Mouse (Mus musculus) layer of hippocampus, postnatal 25 days (tissue): Measurements from ENCODE around the gene Zgrf1. TPM values are rescaled to one million over a fixed set of nuclear protein-coding genes. Genes with fewer than 3 reads are reported as not detected.

Experiments used
- DNase-seq, 2 experiments: peaks; one replicate each; pipeline ENCODE4 v3.0.0; 2022; ENCODE audit warnings: mixed read lengths in 2 of 2, low spot score in 1 of 2; ENCODE audit errors: extremely low spot score in 1 of 2
- total RNA-seq, 2 experiments: library from RNA; stranded (reverse); gene quantifications; 2 replicates each; pipeline ENCODE4 v1.2.3; 2021

Zgrf1 gene
- total RNA-seq = 1 to 10 TPM; 2.3 to 2.5 TPM

DNA sequence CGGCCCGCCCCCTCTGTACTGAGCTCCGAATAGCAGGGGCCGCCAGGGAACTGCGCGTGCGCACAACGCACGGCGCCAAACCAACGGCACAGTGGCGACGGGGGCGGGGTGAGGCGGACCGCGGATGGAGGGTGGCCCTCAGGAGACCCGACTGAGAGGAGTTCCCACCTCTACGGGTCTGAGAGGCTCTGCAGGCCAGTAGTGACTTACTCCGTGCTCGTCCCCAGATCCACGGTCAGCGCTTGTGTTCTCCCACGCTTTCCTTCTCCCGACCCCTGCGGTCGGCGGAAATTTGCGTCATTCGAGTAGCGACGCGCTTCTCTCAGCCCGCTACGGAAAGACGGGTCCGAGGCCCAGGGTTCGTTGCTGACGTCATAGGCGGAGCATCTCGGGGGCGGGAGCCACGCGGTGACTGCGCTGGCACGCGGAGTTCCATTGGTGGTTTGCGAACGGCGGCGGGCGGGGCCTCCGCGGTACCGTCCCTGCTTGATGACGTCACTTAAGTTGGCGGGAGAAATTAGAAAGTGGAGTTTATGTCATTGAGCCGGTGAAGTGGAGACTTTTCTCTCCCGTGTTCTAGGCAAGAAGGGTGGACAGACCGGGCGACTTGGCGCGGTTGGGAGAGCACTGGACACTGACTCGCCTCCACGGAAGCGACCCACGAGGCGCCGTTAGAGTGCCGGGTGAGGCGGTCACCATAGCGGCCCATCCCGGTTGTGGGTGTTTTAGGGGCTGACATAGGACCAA, at the start of gene Zgrf1, which contains the start of gene Larp7:
TSS of gene Zgrf1 (plus strand) at position 517 of the 747 bp plus-strand sequence.
TSS of gene Larp7 (minus strand) at position 377 of the 747 bp plus-strand sequence.
- DNase-seq = peak; percentile 92 to 95

- DNase-seq = no peak
Measured at GRCm38 (mm10) chr3:127507878-127508783, 45.2 kb upstream of the Zgrf1 start.

GRCm38 (mm10) chr3:127511786-127512746, 41.2 kb upstream of the Zgrf1 start:
- no peak for DNase-seq

DNA sequence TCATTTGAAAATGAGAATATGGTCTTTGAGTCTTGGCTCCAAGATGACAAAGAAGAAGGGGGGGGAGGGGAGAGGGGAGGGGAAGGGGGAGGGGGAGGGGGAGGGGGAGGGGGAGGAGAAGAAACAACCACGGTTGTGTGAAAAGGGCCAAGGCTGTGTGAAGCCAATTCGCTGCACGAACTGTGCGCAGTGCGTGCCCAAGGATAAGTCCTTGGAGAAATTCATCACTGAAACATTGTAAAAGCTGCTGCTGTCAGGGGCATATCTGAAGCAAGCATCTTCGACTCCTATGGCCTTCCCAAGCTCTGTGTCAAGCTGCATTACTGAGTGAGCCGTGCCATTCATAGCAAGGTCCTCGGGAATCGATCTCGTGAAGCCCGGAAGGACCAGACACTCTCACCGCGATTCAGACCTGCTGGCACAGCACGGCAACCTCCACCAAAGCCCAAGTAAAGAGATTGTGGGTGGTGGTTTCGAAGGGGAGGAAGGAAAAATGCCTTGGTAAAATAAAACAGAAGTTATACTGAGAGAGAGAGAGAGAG, 40.4 kb upstream of the Zgrf1 start:
- no peak for DNase-seq

- DNase-seq = no peak
Measured at GRCm38 (mm10) chr3:127513699-127514098, 39.6 kb upstream of the Zgrf1 start.

- no peak for DNase-seq
Measured at GRCm38 (mm10) chr3:127515251-127515650, 38.0 kb upstream of the Zgrf1 start.

DNA sequence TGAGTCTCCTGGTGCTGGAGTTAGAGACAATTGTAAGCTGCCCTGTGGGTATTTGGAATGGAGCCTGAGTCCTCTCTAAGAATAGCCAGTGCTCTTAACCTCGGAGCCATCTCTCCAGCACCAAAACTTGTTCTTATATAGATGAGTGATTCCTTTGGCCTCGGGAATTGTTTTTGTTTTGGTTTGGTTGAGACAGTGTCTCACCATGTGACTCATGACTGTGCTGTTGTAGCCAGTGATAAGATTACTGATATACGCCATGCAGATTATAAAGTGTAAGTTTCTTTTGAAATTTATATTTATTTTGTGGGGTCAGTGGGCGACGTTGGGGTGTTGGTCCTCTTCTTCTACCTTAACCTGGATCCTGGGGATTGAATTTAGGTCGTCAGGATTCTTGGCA, 33.0 kb upstream of the Zgrf1 start:
- DNase-seq = no peak

DNA sequence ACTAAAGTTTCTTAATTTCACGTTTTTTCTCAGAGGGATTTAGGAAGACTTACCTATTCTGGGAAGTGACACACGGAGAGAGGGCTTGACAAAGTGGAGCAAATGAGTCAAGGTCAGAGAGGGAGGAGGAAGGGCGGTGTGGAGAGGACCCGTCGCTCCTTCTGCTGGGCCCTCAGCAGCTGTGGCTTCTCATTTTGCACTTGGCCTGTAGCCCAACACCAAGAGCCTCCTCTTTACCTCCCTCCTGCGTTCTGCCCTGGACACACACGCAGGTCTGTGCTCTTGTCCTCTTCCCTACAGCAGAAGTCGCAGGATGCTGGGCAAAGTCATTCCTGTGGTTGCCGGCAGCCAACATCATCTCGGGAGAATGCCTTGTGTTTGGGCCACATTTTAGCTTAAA, 32.1 kb upstream of the Zgrf1 start:
- DNase-seq = no peak

- no peak for DNase-seq
Measured at GRCm38 (mm10) chr3:127525188-127525819, 28.0 kb upstream of the Zgrf1 start.

DNA sequence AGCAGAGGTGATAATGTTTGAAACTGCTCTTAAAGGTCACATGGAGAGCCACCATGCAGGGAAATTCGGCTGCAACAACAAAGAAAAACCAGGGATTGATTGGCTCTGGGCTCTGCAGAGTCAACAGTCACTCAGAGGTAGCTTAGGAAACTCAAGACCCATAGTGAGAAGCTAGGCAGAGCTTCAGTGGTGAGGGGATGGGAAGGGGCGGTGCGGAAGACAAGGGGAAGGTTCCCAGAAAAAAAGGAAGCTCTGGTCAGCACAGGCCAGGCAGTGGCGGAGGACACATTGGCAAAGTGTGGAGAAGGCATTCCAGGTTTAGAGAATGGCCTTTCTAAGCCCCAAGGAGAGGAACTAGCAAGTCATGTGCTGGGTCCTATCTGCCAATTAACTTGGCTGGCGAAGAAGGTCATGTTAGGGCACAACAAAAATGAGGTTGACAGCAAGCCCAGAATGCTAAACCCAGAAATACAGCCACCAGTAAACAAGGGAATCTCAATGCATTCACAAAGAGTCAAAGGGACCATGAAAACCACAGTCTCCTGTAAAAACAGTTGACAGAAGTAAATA, 25.7 kb upstream of the Zgrf1 start:
- no peak for DNase-seq

GRCm38 (mm10) chr3:127529210-127529609, 24.1 kb upstream of the Zgrf1 start:
- DNase-seq = no peak

GRCm38 (mm10) chr3:127529824-127530223, 23.5 kb upstream of the Zgrf1 start:
- DNase-seq = no peak

DNA sequence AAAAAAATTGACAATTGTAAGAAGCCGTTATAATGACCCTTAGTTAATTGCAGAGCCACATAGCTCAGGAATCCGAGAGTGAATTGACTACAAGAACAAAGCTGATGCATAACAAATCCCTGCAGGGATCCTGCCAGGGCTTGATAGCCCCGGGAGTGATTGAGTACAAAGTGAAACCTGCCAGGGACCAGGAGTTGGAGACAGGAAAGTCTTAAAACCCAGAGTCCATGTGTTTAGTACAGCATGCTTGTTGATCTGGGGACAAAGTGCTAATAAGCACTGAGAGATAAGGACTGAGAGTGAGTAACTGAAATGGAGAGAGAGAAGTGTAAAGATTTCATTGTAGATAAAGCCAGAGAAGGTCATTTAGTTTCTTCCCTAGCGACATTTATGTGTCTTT, 23.0 kb upstream of the Zgrf1 start:
- no peak for DNase-seq

GRCm38 (mm10) chr3:127539193-127539592, 14.1 kb upstream of the Zgrf1 start:
- no peak for DNase-seq

- DNase-seq = no peak
Measured at GRCm38 (mm10) chr3:127543976-127544375, 9.3 kb upstream of the Zgrf1 start.

- DNase-seq = no peak
Measured at GRCm38 (mm10) chr3:127544610-127545121, 8.6 kb upstream of the Zgrf1 start.

GRCm38 (mm10) chr3:127547882-127548281, 5.4 kb upstream of the Zgrf1 start:
- DNase-seq = peak in 1 of 2 experiments; percentile 15

DNA sequence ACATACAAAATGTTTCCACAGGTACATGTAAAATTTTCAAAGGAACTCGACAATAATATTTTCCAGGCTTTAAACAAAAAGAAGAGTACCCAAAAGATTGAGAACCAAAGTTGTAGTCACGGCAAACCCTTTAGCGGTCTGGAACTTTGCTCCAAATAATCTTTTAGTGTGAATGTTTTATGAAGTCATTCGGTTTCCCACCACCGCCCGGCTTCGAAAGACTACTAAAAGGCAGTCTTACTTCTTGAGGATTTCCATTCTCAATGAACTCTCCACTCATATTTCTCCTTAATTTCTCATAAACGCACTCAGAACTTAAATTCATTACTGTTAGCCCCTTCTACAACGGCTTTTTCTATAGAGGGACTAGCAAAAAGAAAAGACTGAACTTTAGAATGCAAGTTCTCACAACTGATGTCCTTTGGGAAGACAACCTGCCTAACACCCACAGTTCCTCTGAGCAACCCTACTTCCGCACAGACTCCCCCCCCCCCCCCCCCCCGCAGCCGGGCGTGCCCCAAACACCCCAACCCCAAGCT, 786 bp upstream of the Zgrf1 start:
- DNase-seq = no peak

DNA sequence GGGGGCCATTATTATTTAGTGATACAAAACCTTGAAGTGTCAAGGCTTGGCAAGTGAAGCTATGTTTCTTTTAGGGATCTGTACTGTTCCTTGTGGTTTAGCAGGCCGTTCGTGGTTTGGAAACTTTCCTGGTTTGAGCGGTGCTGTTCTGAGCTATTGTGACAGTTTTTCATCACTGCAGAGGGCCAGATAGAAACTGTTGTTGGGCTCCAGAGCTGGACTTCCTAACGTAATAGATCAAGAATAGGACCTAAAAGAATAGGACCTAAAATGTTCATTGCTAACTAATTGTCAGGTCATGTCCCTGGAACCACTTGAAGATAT, 393 bp downstream of the Zgrf1 start:
- no peak for DNase-seq
